Mouse (Mus musculus): Measurements from ENCODE around the gene Fam117a. TPM values are rescaled to one million over a fixed set of nuclear protein-coding genes. Genes with fewer than 3 reads are reported as not detected.
"Not testable (repeated sequence)": the region's sequence is repeated elsewhere in the genome, so short reads cannot be mapped to it uniquely, and the experiment has no call there.

Gene Fam117a
- total RNA-seq, 2 experiments from 2014 or later = 4.7 to 7.3 TPM

DNA sequence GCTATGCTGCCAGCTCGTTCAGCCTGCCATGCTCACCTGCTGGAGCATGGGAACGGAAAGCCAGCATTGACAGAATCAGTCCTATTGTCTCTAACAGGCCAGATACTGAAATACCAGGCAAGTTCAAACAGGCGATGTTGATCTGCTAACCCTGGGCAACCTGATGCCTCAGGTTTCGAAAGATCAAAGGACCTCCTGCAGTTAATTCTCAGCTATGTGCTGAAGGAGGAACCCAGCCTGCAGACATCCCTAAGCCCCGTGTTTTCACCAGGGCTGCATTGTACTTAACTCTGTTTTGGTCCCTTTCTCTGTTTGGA lies 56.6 kb downstream of the Fam117a start:
- no peak for DNase-seq

DNA sequence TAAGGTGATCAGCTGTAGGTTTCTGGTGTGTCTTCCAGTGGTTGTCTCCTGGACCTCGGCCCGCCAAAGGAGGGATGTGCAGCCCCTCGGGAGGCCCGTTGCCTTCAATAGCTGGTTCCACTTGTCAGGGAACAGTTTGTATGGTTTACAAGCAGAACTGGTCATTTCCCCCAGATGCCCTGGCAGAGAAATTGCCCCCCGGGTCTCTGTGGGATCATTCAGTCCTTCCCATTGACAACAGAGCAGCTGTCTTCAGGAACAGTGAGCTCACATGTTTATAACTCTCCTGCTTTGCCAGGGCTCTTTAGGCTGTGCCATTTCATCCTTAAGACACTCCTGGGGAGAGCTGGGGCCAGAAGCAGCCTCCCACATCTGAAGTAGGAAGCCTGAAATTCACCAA lies 57.3 kb downstream of the Fam117a start:
- DNase-seq = no peak

- no peak for DNase-seq
Observed at GRCm38 (mm10) chr11:95396548-95396947, 59.7 kb downstream of the Fam117a start.

DNA sequence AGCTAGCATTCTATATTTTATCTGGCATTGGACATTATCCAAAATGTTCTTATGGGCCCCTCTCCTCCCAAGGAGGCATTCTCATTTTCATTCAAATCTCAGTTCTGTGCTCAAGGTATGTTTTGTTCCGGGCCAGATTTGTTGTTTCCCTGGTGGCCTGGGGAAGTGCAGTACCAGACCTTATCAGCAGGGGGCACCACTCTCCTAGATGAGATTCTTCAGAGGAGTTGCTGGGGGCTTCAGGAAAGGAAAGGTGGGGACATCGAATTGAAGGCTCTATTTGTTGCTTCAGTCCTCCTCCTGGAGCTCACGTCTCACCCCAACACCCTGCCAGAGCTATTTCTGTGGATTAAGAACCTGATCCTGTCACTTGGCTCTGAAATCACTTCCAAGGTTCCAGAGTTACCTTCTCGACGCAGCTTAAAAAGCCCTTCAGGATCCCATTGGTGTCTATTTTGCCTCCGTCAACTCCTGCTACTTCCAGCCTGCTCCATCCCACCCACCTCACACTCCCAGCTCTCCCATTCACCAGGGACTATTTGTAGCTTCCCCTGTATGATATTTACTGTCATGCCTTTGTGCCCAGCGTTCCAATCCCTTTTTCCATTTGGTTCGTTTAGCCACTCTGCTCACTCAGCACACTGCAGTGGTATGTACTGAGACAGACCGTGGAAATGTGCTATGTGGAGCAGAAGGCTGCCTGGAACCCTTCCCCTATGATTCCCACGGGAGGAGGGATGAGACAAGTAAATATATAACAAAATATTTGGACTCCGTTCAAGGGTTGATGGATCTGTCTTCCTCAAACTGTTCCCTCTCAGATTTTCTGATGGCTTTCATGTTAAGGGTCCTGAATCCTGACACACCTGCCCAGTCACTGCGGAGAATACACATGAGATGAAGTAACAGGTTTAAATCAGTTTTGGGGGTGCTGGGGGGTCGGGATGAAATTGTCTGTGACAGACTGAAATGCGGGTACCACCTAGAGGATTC lies 61.3 kb downstream of the Fam117a start:
- DNase-seq = peak; percentile 64 to 70

DNA sequence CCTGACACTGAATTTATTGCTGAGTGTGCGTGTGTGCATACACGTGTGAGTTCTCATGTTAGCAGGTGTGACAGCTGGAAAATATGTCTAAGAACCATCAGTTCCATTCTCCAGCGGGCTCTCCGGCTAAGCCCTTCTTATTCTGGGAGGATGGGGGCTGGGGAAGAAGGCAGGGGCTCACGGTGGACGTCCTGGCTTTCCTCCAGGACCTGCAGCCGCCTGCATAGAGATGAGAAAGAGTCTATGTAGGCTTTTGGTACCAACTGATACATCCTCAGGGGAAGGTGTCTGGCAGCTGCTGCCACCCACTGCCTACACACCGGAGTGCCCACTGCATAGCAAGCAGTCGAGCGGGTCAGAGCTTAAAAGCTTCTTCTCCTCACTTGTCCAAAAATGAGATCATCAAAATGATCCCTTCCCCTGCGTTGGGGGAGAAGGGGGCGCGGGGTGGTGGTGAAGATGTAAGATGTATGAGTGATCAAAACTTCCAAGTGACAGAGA lies 62.8 kb downstream of the Fam117a start:
- no peak for DNase-seq

GRCm38 (mm10) chr11:95401568-95401967 lies 64.8 kb downstream of the Fam117a start:
- no peak for DNase-seq

GRCm38 (mm10) chr11:95402196-95402595 lies 65.4 kb downstream of the Fam117a start:
- no peak for DNase-seq

DNA sequence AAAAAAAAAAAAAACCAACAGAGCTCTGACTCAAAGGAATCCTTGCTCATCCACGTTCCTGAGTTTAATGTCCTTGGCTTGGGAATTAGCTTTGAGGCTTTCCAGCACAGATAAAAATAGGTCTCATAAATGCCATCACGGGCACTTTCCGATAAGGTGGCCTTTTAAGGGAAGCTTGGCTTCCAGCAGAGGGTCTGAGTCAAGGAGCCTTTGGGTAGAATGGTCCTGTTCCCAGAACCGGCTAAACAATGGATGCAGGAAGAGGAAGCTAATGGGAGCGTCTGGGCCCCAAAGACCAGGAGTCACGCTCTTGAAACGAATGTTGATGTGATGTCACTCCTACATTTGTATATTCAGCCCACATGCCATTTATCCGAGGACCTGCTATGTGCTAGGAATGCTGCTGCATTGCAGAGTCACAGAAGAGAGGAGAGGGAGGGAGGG lies 65.9 kb downstream of the Fam117a start:
- no peak for DNase-seq

DNA sequence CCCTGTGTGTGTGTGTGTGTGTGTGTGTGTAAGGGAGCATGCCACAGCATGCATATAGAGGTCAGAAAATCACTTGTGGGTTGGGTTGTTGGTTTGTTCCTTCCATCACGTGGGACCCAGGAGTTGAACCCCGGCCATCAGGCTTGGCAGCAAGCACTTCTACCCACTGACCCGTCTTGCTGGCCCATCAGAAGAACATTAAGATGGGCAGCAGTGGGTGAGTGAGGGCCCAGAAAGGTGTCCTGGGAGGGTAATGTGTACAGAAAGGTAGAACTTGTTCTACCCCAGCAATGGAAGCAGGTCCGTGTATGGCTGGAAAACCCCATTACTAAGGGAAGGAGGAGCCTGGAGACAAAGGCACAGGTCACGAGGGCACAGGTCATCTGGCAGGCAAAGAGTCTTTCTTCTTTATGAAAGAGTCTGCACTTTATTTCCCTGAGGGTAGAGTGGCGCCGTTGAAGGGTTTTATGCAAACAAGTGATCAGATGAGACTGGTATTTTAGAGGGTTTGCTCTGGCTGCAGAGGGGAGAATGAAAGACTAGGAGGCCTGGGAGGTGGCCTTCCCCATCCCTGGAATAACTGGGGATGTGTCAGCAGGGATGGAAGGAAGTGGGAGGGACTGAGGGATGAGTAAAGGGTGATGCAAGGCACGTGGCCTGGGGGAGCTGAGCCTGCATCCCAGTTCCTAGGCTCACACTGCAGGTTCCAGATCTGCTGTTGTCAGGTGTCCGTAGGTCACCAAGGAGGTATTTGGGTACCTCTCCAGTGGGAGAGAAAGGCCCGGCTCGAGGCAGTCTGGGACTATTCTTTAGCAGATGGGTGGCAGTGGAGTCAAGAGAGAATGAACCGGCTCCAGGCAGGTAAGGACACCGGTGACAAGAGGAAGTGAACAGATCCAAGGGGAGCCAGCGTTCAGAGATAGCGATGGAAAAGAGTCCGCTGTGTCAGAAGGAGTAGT lies 66.8 kb downstream of the Fam117a start:
- DNase-seq = no peak

DNA sequence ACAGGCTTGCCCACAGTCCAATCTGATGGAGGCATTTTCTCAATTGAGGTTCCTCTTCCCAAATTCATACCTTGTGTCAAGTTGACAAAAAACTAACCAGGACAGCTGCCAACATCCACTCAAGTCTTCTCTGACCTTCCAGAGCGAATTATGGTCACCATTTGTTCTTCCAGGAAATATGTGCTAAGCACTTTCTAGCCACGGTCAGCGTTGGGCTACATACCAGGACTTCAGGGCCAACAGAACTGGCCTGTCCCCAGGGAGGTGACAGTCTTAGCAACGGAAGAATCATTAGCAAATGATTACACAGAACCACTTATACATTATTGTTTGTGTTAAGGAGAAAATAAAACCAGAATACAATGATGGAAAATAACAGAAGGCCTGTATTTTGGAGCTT lies 69.0 kb downstream of the Fam117a start:
- no peak for DNase-seq

DNA sequence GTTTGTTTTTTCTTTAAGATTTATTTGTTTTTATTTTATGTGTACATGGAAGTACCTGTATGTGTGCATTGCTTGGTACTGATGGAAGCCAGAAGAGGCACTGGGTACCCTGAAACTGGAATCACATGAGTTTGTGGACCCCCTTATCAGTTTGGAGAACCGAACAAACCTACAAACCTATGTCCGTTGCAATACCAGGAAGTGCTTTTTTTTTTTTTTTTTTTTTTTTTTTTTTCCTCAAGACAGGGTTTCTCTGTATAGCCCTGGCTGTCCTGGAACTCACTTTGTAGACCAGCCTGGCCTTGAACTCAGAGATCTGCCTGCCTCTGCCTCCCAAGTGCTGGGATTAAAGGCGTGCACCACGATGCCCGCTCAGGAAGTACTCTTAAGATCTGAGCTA lies 69.6 kb downstream of the Fam117a start:
- DNase-seq = not testable (repeated sequence)

GRCm38 (mm10) chr11:95409450-95410112 lies 72.8 kb downstream of the Fam117a start:
- DNase-seq = no peak

DNA sequence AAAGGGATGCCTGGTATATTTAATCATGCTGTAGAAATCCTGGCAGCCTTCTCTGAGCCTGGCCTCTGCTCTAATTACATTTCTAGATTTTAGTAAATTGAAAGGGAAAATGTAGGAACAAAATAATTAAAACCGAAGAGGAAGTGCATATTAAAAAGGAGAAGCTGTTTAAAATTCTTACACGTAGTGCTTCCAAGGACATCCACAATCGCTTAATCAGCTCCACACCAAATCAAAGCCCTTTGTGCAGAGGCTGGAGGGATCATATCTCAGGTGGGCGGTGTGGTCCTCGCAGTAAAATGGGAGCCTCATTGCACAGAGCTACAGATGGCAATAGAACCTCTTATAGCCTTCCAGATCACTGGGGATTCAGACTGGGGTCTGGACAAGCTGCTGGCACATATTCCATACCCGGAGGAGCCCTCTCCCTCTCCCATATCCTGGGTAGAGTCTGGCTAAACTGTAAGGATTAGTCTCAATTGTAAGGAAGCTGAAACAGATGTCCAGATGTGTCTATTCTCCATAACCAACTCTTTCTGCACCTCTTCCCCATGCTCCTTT lies 74.7 kb downstream of the Fam117a start:
- DNase-seq = no peak

DNA sequence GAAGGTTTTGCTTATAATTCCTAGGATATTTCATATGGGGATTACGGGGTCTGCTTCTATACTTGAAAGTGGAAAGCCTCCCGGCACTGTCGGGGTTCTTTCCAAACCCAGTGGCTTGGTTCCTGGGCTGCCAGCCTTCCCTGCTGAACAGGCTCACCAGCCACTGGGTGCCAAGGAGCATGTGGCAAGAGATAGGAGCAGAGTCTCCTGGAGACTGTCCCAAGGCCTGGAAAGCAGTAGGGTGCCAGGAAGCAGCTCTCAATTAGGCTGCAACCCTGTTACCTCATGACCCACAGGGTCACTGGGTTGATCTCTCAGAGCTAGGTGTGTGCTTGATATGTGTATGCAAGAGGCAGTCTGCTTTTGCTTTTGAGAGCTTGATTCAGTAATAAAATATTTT lies 75.8 kb downstream of the Fam117a start:
- DNase-seq = no peak

GRCm38 (mm10) chr11:95413641-95414535 lies 77.1 kb downstream of the Fam117a start, which contains the start of gene Spop:
Gene Spop, plus strand, starts transcription at chr11:95414080.
- DNase-seq = peak; percentile 81 to 82

DNA sequence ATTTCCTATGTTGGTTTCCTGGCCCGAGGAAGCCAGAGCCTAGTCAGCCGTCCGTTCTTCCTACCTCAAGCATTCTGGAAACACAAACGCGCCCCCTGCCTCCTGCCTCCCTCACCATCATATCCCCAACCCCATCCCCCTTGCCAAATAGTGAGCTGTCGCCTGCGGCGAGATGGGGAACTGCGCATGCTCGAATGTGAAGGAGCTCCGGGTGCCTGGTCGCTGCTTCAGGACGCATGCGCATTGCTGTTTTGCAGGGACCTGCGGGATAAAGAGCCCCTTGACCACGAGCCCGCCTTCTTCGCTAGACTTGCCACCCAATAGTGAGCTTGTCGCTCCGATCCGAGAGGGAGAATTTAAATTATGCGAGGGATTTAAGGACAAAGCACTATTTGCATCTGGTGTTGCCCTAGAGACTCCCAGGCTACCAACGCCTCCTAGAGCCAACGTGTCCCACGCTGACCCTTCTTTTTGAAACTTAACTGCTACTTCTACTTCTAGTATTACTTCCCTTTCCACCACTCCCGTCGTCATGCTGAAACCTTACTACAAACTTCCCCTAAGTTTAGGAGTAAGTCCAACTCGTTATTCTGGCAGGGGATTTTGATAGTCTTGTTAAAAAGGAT lies 77.8 kb downstream of the Fam117a start:
- peak; percentile 94 to 95 for DNase-seq

- DNase-seq = no peak
Observed at GRCm38 (mm10) chr11:95415931-95416330, 79.1 kb downstream of the Fam117a start.

- DNase-seq = no peak
Observed at GRCm38 (mm10) chr11:95417341-95417740, 80.5 kb downstream of the Fam117a start.

DNA sequence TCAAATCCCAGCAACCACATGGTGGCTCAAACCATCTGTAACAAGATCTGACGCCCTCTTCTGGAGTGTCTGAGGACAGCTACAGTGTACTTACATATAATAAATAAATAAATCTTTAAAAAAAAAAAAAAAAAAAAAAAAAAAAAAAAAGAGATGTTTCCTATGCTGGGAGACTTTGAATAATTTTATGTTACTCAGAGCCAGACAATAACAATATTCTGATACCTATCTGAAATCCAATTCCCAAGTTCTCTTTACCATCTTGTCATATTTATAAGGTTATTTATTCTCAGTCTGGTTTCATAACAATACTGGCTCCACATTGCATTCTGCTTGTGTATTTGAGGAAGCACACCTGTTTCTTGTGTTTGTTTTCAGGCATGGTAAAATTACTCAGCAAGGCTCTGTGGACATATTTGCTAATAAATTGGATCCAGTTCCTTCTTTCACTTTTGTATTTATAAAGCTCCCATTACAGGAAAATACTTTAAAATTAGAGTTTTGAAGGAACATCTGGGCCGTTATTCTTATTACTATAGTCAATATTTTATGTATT lies 84.1 kb downstream of the Fam117a start:
- no peak for DNase-seq

DNA sequence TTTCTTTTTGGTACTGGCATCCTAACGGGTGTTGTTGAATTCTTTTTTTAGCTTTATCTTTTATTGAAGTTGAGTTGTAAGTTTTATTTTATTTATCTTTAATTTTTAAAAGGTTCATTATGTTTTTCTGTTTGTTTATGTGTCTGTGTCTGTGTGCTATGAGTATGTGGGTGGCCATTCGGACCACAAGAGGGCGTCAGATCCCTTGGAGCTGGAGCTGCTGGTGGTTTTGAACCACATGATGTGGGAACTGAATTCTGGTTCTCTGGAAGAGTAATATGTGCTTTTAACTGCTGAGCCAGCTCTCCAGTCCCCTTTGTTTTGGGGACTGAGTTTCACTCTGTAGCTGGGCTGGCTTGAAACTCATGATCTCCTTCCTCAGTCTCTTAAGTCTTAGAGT lies 86.7 kb downstream of the Fam117a start:
- DNase-seq = no peak

All from layer of hippocampus, postnatal 36 days (tissue).